Mouse (Mus musculus): ENCODE results near the gene Col3a1.

DNA sequence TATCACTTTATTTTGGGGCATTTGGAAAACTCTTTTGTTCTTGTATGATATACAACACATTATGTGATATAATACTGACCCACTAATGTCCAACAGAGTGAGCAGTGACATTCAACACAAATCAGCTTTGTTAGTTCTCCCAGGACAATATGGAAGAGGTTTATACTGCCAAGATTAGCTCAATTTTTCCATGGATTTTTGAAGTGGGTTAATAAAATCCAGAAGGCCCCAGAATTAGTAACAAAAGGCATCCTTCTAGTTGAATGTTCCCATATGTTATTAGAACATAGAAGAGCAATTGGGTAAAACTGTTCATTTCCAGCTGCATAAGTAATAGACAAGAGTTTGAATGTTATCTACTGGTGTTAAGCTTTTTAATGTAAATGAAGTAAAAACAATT lies 9.5 kb downstream of the Col3a1 start:
- no peak for TF ChIP-seq POLR2A (IDR thresholded peaks at IDR 0.05; ENCODE audit: borderline replicate concordance, extremely low read depth, low read depth, low read length)
- TF ChIP-seq CTCF (IDR thresholded peaks at IDR 0.05; ENCODE audit: insufficient read depth, low read length), result no peak

Measured in lung, adult 2 months (tissue).